Mouse (Mus musculus) heart, postnatal 0 days (tissue): ENCODE measurements around the gene Ptprj. TPM values are rescaled to one million over a fixed set of nuclear protein-coding genes. Genes with fewer than 3 reads are reported as not detected.

Experiments used
- ATAC-seq: fragments of 200-750 bp; cut with Nextera tagmentation; 2 replicates; pipeline ENCODE4 v1.8.0; 2017; ENCODE audit warnings: low read depth, moderate number of reproducible peaks, moderate library complexity; ENCODE audit not compliant: insufficient read depth
- DNase-seq: peaks from one replicate; pipeline ENCODE4 v3.0.0-alpha.2; 2016; ENCODE audit warnings: low spot score
- H3K27ac ChIP-seq: fragments of 300-500 bp; sonication (generic); 2 replicates; pipeline ENCODE4 v1.5.1; 2014; ENCODE audit warnings: low read depth, mild to moderate bottlenecking
- H3K27me3 ChIP-seq: fragments of 300-500 bp; sonication (generic); 2 replicates; pipeline ENCODE4 v1.6.1; 2014; ENCODE audit warnings: low read length, mixed read lengths; ENCODE audit not compliant: control insufficient read depth, insufficient read depth
- H3K36me3 ChIP-seq: fragments of 300-500 bp; sonication (generic); replicated peaks from 2 replicates; pipeline ENCODE4 v1.6.1; 2014; ENCODE audit warnings: low read length, mixed read lengths; ENCODE audit not compliant: control insufficient read depth, insufficient read depth
- H3K4me1 ChIP-seq: fragments of 300-500 bp; sonication (generic); 2 replicates; pipeline ENCODE4 v1.6.1; 2014; ENCODE audit warnings: antibody characterized with exemption; ENCODE audit not compliant: control insufficient read depth, insufficient read depth
- H3K4me2 ChIP-seq: fragments of 300-500 bp; sonication (generic); 2 replicates; pipeline ENCODE4 v1.6.1; 2014; ENCODE audit warnings: low read depth, mild to moderate bottlenecking, low read length, moderate library complexity
- H3K4me3 ChIP-seq: fragments of 300-500 bp; sonication (generic); 2 replicates; pipeline ENCODE4 v1.5.1; 2014; ENCODE audit warnings: low read depth, low read length
- H3K9ac ChIP-seq: fragments of 300-500 bp; sonication (generic); replicated peaks from 2 replicates; pipeline ENCODE4 v1.6.1; 2014; ENCODE audit warnings: low read depth, low read length, mixed read lengths
- H3K9me3 ChIP-seq: fragments of 300-500 bp; sonication (generic); replicated peaks from 2 replicates; pipeline ENCODE4 v1.6.1; 2016; ENCODE audit warnings: low read length; ENCODE audit not compliant: control insufficient read depth
- CTCF ChIP-seq: IDR thresholded peaks from 2 replicates; pipeline ENCODE4 v1.5.1; 2016; ENCODE audit warnings: antibody characterized with exemption, control low read depth, low read depth
- EP300 ChIP-seq: IDR thresholded peaks from 2 replicates; pipeline ENCODE4 v1.6.1; 2016; ENCODE audit warnings: antibody characterized with exemption, low read depth
- WGBS: fragments of 180-500 bp; shearing (Covaris S2); extraction: QIAGEN DNeasy Blood & Tissue Kit; methylation state at CpG from one replicate; pipeline ENCODE4 v1.1.7; 2014; 5-methylcytosine and 5-hydroxymethylcytosine counted together
- polyA plus RNA-seq: library from polyadenylated mRNA; unstranded; fragments of >200 nt; fragmentation: Nextera tagmentation; extraction: Ambion mirVana; gene quantifications from 2 replicates; pipeline ENCODE4 v1.2.1, GENCODE M21; 2015
- total RNA-seq: library from RNA; depleted of rRNA; stranded (reverse); fragments of >200 nt; gene quantifications from 2 replicates; pipeline ENCODE4 v1.2.3, GENCODE M21; 2014; ENCODE audit warnings: low replicate concordance; rRNA removed

Ptprj gene
- 5.6 and 6.8 TPM in 2 replicates for total RNA-seq
- polyA plus RNA-seq: 0.56 and 0.58 TPM in 2 replicates

DNA sequence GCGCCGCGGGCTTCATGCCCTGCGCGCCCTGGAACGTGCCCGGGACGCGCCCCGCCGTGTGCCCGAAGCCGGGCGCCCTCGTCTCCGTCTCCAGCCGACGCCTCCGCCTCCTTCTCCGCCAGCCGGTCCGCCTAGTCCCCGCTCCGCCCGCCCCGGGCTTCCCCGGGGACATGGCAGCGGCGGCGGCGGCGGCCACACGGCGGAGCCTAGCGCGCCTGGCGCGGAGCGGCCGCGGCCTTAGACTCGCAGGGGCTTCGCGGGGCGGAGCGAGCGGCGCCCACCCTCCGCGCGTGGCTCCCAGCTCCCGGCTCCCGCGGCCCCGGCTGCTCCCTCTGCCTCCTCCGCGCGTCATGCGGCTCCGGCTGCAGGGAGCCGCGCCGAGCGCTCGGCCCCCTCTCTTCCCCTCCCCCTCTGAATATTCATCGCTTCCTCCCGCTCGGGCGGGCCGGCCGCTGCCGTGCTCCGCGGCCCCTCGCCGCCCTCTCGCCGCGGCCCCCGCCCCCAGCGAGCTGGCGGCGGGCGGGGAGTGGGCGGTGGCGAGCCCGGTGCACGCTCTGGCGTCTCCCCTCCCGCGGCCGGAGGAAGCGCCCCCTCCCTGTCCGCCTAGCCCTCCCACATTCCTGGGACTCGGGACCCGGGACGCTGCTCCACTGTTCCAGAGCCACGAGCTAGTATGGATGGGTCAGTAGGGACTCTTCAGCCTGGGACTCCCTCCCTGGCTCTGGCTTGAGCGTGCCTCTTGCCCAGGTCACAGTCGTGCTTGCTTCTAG, at the start of gene Ptprj:
Ptprj (minus strand) TSS at position 412 of the 770 bp plus-strand sequence.
- peak; percentile 78 for ATAC-seq
- H3K27me3 ChIP-seq: 0 out of 2 replicates have a peak, but pooled peaks cover 4% of the 10 kb centered on the region
- H3K36me3 ChIP-seq: no peaks in the 10 kb centered on the region
- H3K4me1 ChIP-seq: no peaks in the 10 kb centered on the region
- no peaks in the 10 kb centered on the region for H3K9me3 ChIP-seq
- WGBS: 1% methylated on average over 94 of the region's 100 CpGs
- H3K27ac ChIP-seq: peak within 1 kb of the TSS; percentile 78
- peak within 1 kb of the TSS; percentile 96 for H3K4me2 ChIP-seq
- DNase-seq: peak; percentile 71
- peak within 1 kb of the TSS; percentile 86 for H3K4me3 ChIP-seq
- TF ChIP-seq EP300 (no peak), CTCF (no peak)
- peak within 1 kb of the TSS; percentile 68 for H3K9ac ChIP-seq

DNA sequence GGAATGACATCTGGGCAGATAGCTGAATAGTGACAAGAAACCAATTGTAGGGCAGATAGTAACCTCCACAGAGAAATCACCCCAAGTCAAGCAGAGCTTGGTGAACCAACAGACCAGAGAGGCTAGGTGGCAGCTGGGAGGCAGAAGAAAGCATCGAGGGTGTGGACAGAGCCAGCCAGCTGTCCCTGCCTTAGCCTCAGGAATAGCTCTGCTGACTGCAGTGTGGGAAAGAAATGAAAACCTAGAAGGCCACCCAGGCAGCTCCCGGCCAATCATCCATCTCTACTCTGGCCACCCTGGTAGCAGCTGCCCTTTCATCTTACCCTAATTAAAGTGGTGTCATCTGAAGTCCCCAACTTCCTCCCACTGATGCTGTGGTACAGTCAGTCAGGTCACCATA, 49.1 kb upstream of the Ptprj start:
- Histone ChIP-seq H3K36me3 (no peaks in the 10 kb centered on the region), H3K4me3 (no peak overlapping the region), H3K4me2 (no peak overlapping the region), H3K9ac (no peak overlapping the region), H3K27me3 (no peaks in the 10 kb centered on the region), H3K4me1 (no peaks in the 10 kb centered on the region), H3K27ac (no peak overlapping the region), H3K9me3 (no peaks in the 10 kb centered on the region)
- ATAC-seq (no peak), DNase-seq (no peak)
- TF ChIP-seq CTCF (no peak), EP300 (no peak)
- WGBS: 42% methylated on average over 2 of the region's 2 CpGs

GRCm38 (mm10) chr2:90628261-90628660, 47.8 kb upstream of the Ptprj start:
- no peak overlapping the region for H3K9ac ChIP-seq
- H3K4me2 ChIP-seq: no peak overlapping the region
- no peaks in the 10 kb centered on the region for H3K4me1 ChIP-seq
- H3K27me3 ChIP-seq: no peaks in the 10 kb centered on the region
- H3K4me3 ChIP-seq: no peak overlapping the region
- TF ChIP-seq EP300 (no peak), CTCF (no peak)
- H3K27ac ChIP-seq: no peak overlapping the region
- no peaks in the 10 kb centered on the region for H3K9me3 ChIP-seq
- WGBS: 78% methylated on average over 5 of the region's 5 CpGs
- DNase-seq (no peak), ATAC-seq (no peak)
- H3K36me3 ChIP-seq: no peaks in the 10 kb centered on the region

DNA sequence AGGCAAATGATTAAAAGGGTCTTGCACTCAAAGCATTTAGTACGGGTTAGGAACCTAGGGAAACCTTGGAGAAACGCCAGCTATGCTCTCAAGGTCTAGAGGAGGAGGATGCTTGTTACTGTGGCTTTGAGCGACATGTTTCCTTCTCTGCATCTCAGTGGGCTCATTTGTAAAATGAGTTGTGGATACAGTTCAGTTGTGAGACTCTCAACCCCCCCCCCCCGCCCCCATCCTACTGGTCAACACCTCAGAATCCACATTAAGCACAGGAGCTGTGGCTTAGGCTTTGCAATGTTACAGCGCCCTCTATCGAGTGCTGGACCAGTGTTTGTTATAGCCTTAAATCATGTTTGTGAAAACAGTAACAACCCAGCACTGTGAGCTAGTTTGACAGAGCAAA, 44.5 kb upstream of the Ptprj start:
- ATAC-seq (peak; percentile 63; the same call in 1 of the 2 replicates), DNase-seq (peak; percentile 50)
- H3K4me3 ChIP-seq: no peak overlapping the region
- no peaks in the 10 kb centered on the region for H3K4me1 ChIP-seq
- no peak overlapping the region for H3K9ac ChIP-seq
- TF ChIP-seq EP300: no peak
- peak; percentile 74 for TF ChIP-seq CTCF
- WGBS: 8% methylated on average over 6 of the region's 6 CpGs
- no peak overlapping the region for H3K27ac ChIP-seq
- H3K27me3 ChIP-seq: no peaks in the 10 kb centered on the region
- no peaks in the 10 kb centered on the region for H3K36me3 ChIP-seq
- H3K9me3 ChIP-seq: no peaks in the 10 kb centered on the region
- peak overlapping the region; percentile 9; the same call in 1 of the 2 replicates for H3K4me2 ChIP-seq

- 9% methylated on average over 4 of the region's 4 CpGs for WGBS
- TF ChIP-seq CTCF (no peak), EP300 (no peak)
These were observed 43.9 kb upstream of the Ptprj start for GRCm38 (mm10) chr2:90624339-90624738.

More at GRCm38 (mm10) chr2:90624339-90624738, 43.9 kb upstream of the Ptprj start:
- Histone ChIP-seq H3K4me1 (no peaks in the 10 kb centered on the region), H3K4me3 (no peak overlapping the region), H3K4me2 (no peak overlapping the region), H3K9ac (no peak overlapping the region), H3K36me3 (no peaks in the 10 kb centered on the region), H3K9me3 (no peaks in the 10 kb centered on the region), H3K27me3 (no peaks in the 10 kb centered on the region), H3K27ac (no peak overlapping the region)
- ATAC-seq (no peak), DNase-seq (no peak)
